Mouse (Mus musculus) embryonic facial prominence, embryonic 15.5 days (tissue): ENCODE measurements around the gene Prdx2. TPM values are rescaled to one million over a fixed set of nuclear protein-coding genes. Genes with fewer than 3 reads are reported as not detected.

Experiments
- ATAC-seq: fragments of 200-750 bp; cut with Nextera tagmentation; 2 replicates; pipeline ENCODE4 v1.8.0; 2017; ENCODE audit warnings: low read depth, moderate TSS enrichment; ENCODE audit not compliant: insufficient number of reproducible peaks, low FRiP score, low TSS enrichment
- H3K27ac ChIP-seq: fragments of 300-500 bp; sonication (generic); replicated peaks from 2 replicates; pipeline ENCODE4 v1.5.1; 2015; ENCODE audit warnings: mild to moderate bottlenecking, inconsistent platforms
- H3K27me3 ChIP-seq: fragments of 300-500 bp; sonication (generic); 2 replicates; pipeline ENCODE4 v1.6.1; 2015; ENCODE audit warnings: inconsistent platforms
- H3K36me3 ChIP-seq: fragments of 300-500 bp; sonication (generic); 2 replicates; pipeline ENCODE4 v1.6.1; 2015; ENCODE audit warnings: mild to moderate bottlenecking, inconsistent platforms
- H3K4me1 ChIP-seq: fragments of 300-500 bp; sonication (generic); 2 replicates; pipeline ENCODE4 v1.6.1; 2015; ENCODE audit warnings: inconsistent platforms
- H3K4me2 ChIP-seq: fragments of 300-500 bp; sonication (generic); replicated peaks from 2 replicates; pipeline ENCODE4 v1.6.1; 2015; ENCODE audit warnings: mild to moderate bottlenecking, inconsistent platforms
- H3K4me3 ChIP-seq: fragments of 300-500 bp; sonication (generic); replicated peaks from 2 replicates; pipeline ENCODE4 v1.5.1; 2015; ENCODE audit warnings: mild to moderate bottlenecking, inconsistent platforms
- H3K9ac ChIP-seq: fragments of 300-500 bp; sonication (generic); 2 replicates; pipeline ENCODE4 v1.6.1; 2015; ENCODE audit warnings: inconsistent platforms
- H3K9me3 ChIP-seq: fragments of 300-500 bp; sonication (generic); replicated peaks from 2 replicates; pipeline ENCODE4 v1.6.1; 2016; ENCODE audit warnings: inconsistent platforms
- WGBS: fragments of 180-500 bp; shearing (Covaris S2); methylation state at CpG from one replicate; pipeline ENCODE4 v1.1.7; 2015; 5-methylcytosine and 5-hydroxymethylcytosine counted together
- polyA plus RNA-seq: library from polyadenylated mRNA; unstranded; fragments of >200 nt; fragmentation: Nextera tagmentation; extraction: Ambion mirVana; gene quantifications from 2 replicates; pipeline ENCODE4 v1.2.1, GENCODE M21; 2015

Prdx2 gene
- polyA plus RNA-seq = 705 and 717 TPM in 2 replicates

- ATAC-seq = peak; percentile 76
- WGBS = under 1% methylated on average over 56 of the region's 56 CpGs
- H3K36me3 ChIP-seq = peaks cover 37% of the 10 kb centered on the region
These were observed at the start of gene Prdx2, which contains the start of the genes Gm49661 and Rnaseh2a for GRCm38 (mm10) chr8:84969241-84970134. Gene Prdx2 (plus strand): TSS chr8:84969587. Gene Gm49661 (minus strand): TSS chr8:84969433. Gene Rnaseh2a (minus strand): TSS chr8:84969767.

GRCm38 (mm10) chr8:84921596-84921995, 47.8 kb upstream of the Prdx2 start:
- Histone ChIP-seq H3K9me3 (no peaks in the 10 kb centered on the region), H3K36me3 (no peaks in the 10 kb centered on the region), H3K4me2 (no peak overlapping the region), H3K27ac (no peak overlapping the region), H3K27me3 (peaks cover 13% of the 10 kb centered on the region; the same call in 1 of the 2 replicates), H3K4me3 (no peak overlapping the region), H3K4me1 (no peaks in the 10 kb centered on the region), H3K9ac (no peak overlapping the region)
- ATAC-seq = no peak
- WGBS = 59% methylated on average over 2 of the region's 2 CpGs

More at GRCm38 (mm10) chr8:84969241-84970134, at the start of gene Prdx2, which contains the start of the genes Gm49661 and Rnaseh2a:
- Histone ChIP-seq H3K27me3 (no peaks in the 10 kb centered on the region), H3K4me2 (peak within 1 kb of the TSS; percentile 76), H3K9ac (peak within 1 kb of the TSS; percentile 72), H3K4me3 (peak within 1 kb of the TSS; percentile 73), H3K27ac (peak within 1 kb of the TSS; percentile 88), H3K9me3 (no peaks in the 10 kb centered on the region), H3K4me1 (peaks cover 41% of the 10 kb centered on the region)

DNA sequence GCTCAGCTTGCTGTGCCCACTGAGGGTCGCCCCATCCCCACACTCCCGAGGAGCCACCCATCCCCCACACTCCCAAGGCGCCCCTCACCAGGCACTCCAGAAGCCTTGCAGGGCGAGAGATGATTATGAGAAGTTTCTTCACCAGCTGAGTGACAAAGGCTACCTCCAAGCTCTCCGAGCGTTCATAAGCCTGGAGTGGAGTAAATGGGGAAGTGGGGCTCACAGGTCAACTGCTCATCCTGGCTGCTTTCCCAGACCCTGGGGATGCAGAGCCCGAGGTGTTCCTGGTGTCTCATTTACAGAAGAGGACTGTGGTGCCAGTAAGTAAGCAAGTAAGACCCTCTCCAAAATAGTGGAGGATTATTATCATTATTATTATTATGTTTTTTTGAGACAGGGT, 43.8 kb upstream of the Prdx2 start:
- Histone ChIP-seq H3K9me3 (no peaks in the 10 kb centered on the region), H3K4me2 (no peak overlapping the region), H3K9ac (no peak overlapping the region), H3K27me3 (peaks cover 22% of the 10 kb centered on the region), H3K4me3 (no peak overlapping the region), H3K27ac (no peak overlapping the region), H3K36me3 (no peaks in the 10 kb centered on the region), H3K4me1 (peaks cover 7% of the 10 kb centered on the region; the same call in 1 of the 2 replicates)
- no peak for ATAC-seq
- WGBS = 66% methylated on average over 7 of the region's 7 CpGs

- Histone ChIP-seq H3K4me2 (no peak overlapping the region), H3K9me3 (no peaks in the 10 kb centered on the region), H3K4me3 (no peak overlapping the region), H3K36me3 (no peaks in the 10 kb centered on the region), H3K4me1 (peaks cover 7% of the 10 kb centered on the region; the same call in 1 of the 2 replicates), H3K9ac (no peak overlapping the region), H3K27me3 (peaks cover 37% of the 10 kb centered on the region), H3K27ac (no peak overlapping the region)
- no peak for ATAC-seq
- WGBS = 80% methylated on average over 1 of the region's 1 CpGs
These were observed 41.9 kb upstream of the Prdx2 start for GRCm38 (mm10) chr8:84927513-84927912.

DNA sequence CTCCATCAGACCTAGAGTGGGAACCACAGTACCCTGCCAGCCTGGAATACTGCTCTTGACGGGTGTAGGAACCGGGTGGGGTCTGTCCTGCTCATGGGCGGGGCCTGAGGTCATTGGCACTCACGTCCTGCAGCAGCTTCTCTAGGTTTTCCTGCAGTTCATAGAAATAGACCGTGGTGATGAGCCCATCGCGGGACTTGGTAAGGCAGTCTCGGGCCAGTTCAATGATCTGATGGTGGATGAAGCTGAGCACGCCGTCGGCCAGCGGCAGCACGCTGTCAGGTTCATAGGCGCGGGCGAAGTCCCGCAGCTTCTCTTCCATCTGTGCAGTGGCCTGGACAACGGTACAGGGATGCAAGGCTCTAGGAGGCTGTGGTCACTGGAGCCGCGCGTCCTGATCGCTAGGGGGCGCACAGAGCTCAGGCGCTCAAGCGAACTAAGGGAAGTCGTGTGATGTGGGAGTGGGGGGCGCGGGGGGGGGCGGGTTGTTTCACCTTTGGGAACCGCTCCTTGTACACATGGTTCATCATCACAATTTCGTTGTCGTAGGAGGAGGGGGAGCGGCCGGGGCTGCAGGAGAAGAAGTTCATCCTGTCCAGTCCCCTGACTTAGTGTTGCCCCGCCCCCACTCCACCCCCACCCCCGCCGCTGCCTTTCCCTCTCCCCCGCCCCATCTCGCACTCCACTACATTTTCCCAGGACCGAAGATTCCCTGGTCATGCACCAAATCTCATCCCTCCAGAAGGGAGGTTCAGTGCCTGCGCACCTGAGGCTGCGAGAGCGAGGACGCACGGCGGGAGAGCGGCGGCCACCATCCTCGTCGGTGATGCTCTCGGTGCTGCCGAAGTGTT, 40.7 kb upstream of the Prdx2 start:
- H3K9me3 ChIP-seq = no peaks in the 10 kb centered on the region
- peaks cover 7% of the 10 kb centered on the region; the same call in 1 of the 2 replicates for H3K4me1 ChIP-seq
- no peak overlapping the region for H3K27ac ChIP-seq
- 2% methylated on average over 51 of the region's 52 CpGs for WGBS
- H3K4me2 ChIP-seq = peak overlapping the region; percentile 65
- H3K4me3 ChIP-seq = peak overlapping the region; percentile 39
- H3K36me3 ChIP-seq = no peaks in the 10 kb centered on the region
- H3K9ac ChIP-seq = no peak overlapping the region
- ATAC-seq = 0 out of 2 replicates have a peak, but pooled peaks have one; percentile 34
- H3K27me3 ChIP-seq = peaks cover 39% of the 10 kb centered on the region

DNA sequence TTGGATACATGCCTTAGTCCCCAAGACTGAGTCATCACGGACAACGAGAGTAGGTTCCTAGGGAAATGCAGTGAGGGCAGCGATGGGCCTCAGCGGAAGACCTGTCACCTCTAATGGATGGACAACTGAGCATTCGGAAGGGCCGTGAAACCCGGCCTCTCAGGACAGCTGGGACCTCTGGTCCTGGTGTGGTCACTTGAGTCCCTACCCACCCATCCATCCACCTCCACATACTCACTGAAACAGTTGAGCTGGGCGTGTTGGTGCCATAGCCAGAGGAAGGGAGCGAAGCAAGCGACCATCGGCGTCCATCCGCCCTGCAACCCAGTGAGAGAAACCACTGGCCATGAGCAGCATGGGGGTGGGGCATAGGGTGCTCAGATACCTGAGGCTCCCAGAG, 38.8 kb upstream of the Prdx2 start:
- Histone ChIP-seq H3K4me1 (peaks cover 12% of the 10 kb centered on the region; the same call in 1 of the 2 replicates), H3K4me2 (no peak overlapping the region), H3K27me3 (peaks cover 58% of the 10 kb centered on the region), H3K4me3 (no peak overlapping the region), H3K36me3 (no peaks in the 10 kb centered on the region), H3K9ac (no peak overlapping the region), H3K27ac (no peak overlapping the region), H3K9me3 (no peaks in the 10 kb centered on the region)
- no peak for ATAC-seq
- WGBS = 90% methylated on average over 13 of the region's 13 CpGs

- H3K27ac ChIP-seq = no peak overlapping the region
- H3K9me3 ChIP-seq = no peaks in the 10 kb centered on the region
- H3K4me2 ChIP-seq = no peak overlapping the region
- H3K36me3 ChIP-seq = no peaks in the 10 kb centered on the region
- WGBS = 79% methylated on average over 16 of the region's 16 CpGs
- H3K9ac ChIP-seq = no peak overlapping the region
- no peak overlapping the region for H3K4me3 ChIP-seq
- H3K27me3 ChIP-seq = peaks cover 82% of the 10 kb centered on the region
- no peak for ATAC-seq
- peaks cover 17% of the 10 kb centered on the region for H3K4me1 ChIP-seq
These were observed 35.4 kb upstream of the Prdx2 start for GRCm38 (mm10) chr8:84933767-84934559.

- ATAC-seq = peak; percentile 49
- no peak overlapping the region for H3K4me3 ChIP-seq
- H3K4me2 ChIP-seq = no peak overlapping the region
- peaks cover 14% of the 10 kb centered on the region for H3K4me1 ChIP-seq
- under 1% methylated on average over 15 of the region's 15 CpGs for WGBS
- no peaks in the 10 kb centered on the region for H3K36me3 ChIP-seq
- no peak overlapping the region for H3K27ac ChIP-seq
- peaks cover 82% of the 10 kb centered on the region for H3K27me3 ChIP-seq
- H3K9ac ChIP-seq = no peak overlapping the region
- no peaks in the 10 kb centered on the region for H3K9me3 ChIP-seq
These were observed 34.5 kb upstream of the Prdx2 start for GRCm38 (mm10) chr8:84934860-84935259.

DNA sequence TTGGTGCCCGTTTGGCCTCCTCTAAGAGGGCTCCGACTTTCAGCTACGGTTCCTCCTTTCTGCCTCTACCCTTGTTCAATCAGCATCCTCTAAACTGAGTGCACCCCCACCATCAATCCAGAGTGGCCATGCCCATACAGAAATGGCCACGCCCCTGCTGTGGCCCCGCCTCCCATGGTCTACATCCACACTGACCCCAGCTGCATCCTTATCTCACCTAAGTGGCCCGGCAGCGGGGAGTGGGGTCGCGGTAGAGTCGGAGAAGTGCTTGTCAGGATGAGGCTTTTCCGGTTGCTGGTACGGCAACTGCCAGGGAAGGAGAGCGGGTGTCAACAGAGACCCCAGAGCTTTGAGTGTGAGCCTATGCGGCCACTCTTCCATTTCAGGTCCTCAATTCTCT, 33.9 kb upstream of the Prdx2 start:
- Histone ChIP-seq H3K9ac (no peak overlapping the region), H3K4me1 (peaks cover 14% of the 10 kb centered on the region), H3K36me3 (no peaks in the 10 kb centered on the region), H3K27ac (no peak overlapping the region), H3K4me3 (no peak overlapping the region), H3K27me3 (peaks cover 76% of the 10 kb centered on the region), H3K9me3 (no peaks in the 10 kb centered on the region), H3K4me2 (no peak overlapping the region)
- 6% methylated on average over 14 of the region's 14 CpGs for WGBS
- ATAC-seq = no peak

DNA sequence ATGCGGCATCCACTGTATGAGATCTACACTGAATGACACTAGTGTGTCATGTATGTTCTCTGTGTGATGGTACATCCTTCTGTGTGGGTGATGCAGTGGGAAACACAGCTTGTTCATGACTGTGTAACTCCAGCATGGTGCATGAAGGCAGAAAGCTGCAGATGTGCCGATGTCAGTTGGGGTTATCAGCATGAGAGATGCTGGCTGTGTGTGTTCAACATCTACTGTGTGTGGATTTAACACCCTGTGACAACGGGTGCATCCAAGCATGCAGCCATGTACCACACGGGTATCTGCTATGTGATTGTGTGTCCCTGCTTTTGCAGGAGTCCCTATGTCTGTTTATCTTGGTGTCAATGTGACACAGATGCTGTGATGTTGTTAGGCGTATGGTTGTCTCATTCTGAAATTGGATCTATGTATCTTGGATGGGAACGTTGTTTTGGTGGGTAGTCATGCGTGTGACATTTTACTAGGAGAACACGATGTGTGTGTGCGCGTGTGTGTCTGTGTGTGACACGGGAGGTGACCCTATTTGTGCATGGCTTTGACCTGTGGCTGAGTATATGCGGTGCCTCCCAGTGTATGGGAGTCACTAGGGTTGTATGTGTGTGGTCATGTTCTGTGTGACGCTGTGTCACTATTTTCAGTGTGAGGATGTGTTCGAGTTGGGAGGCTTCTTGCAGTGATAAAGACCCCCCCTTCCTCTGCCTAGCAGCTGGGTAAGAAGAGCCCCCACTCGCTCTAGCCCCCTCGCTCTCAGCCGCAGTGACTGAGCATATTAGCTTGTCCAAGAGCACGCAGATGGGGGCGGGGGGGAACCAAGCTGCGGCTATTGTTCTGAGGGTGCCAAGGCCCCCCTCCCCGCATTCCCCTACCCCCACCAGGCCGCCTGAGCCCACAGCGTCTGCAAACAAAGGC, 33.1 kb upstream of the Prdx2 start:
- Histone ChIP-seq H3K4me1 (peaks cover 14% of the 10 kb centered on the region), H3K27ac (no peak overlapping the region), H3K27me3 (peaks cover 70% of the 10 kb centered on the region), H3K4me3 (peak overlapping the region; percentile 38), H3K9me3 (no peaks in the 10 kb centered on the region), H3K36me3 (no peaks in the 10 kb centered on the region), H3K4me2 (peak overlapping the region; percentile 66), H3K9ac (no peak overlapping the region)
- ATAC-seq = no peak
- 21% methylated on average over 23 of the region's 23 CpGs for WGBS
